In genomic region chr3:66895731-66896130, GRCm38 (mm10) we compare ENCODE assay signal across 22 mouse cellular contexts.
A peak's percentile ranks its signal among the peaks of the same experiment; 100 is the strongest.
DNase-seq lines count a peak whose midpoint lies in the region; ATAC-seq and TF ChIP-seq lines count a peak whose summit lies in the region.
"Had no signal": no experiment of that assay in that cellular context is flagged by ENCODE, and none has a peak within 500 bp of the region (broad histone marks: within the 10 kb centered on the region; RNA-seq: fewer than 3 reads in every experiment).

No protein-coding gene starts in this region.

- DNase-seq in 3134 (ENCODE audit: extremely low read depth, insufficient read length, low spot score) = peak; percentile 7
- DNase-seq in Muller cell, postnatal 12 days (ENCODE audit: inconsistent ontology term) = peak; percentile 38
- DNase-seq in Patski (ENCODE audit: low read depth, low spot score) = no peak
- no peak for DNase-seq in adrenal gland, adult (ENCODE audit: inconsistent age in 2 of 2, low spot score in 1 of 2)
- no peak for DNase-seq in layer of hippocampus, adult 8-10 months (ENCODE audit: low spot score in 2 of 2)
- DNase-seq: adrenal gland, adult 8-10 months; adrenal gland, postnatal 14 days; adrenal gland, postnatal 36 days; B cell, adult 2 months; cerebellum, adult 11-12 months; cerebellum, adult 2 months; cerebellum, adult 9-10 months; cerebellum, postnatal 10 days; cerebellum, postnatal 25 days; embryo, embryonic 11 days had no signal

- H3K27me3 ChIP-seq in Patski = no peaks in the 10 kb centered on the region
- H3K27me3 ChIP-seq: CH12.LX; embryonic facial prominence, embryonic 13.5 days; embryonic facial prominence, embryonic 15.5 days; forebrain, embryonic 12.5 days had no signal

- peak; percentile 26 for ATAC-seq in Patski
- ATAC-seq: CD4-positive, CD25-positive, alpha-beta regulatory T cell, adult 4 months; forebrain, embryonic 14.5 days; forebrain, embryonic 16.5 days had no signal

- CTCF ChIA-PET in Patski (lab: Charles Lee) = no interaction called here

- in situ Hi-C loops in Patski (cut with MboI; ENCODE audit: low pct_unique_long_range_greater_than_20kb) = no loop called here

- POLR2A ChIA-PET in Patski (lab: Charles Lee) = no interaction called here

- TF ChIP-seq CTCF in Patski (IDR thresholded peaks at IDR 0.05) = no peak

Comparison
In these comparisons a context has a peak if more than half of its experiments do, and no peak if none do; other contexts are left out.
1. DNase-seq: peak in 3134 (single experiment) and Muller cell, postnatal 12 days (single experiment); none in Patski (single experiment), adrenal gland, adult (0 of 2) and layer of hippocampus, adult 8-10 months (0 of 2).